Mouse (Mus musculus): Measurements from ENCODE around the gene Mavs.

GRCm38 (mm10) chr2:131232558-131232957, 1.3 kb upstream of the Mavs start:
- TF ChIP-seq CTCF (IDR thresholded peaks at IDR 0.05; ENCODE audit: extremely low read depth, insufficient read length, insufficient replicate concordance, low read depth, low read length) = no peak
- TF ChIP-seq POLR2A (IDR thresholded peaks at IDR 0.05; ENCODE audit: low read depth, low read length) = no peak
